Mouse (Mus musculus): ENCODE results near the gene Crebl2. TPM values are rescaled to one million over a fixed set of nuclear protein-coding genes. Genes with fewer than 3 reads are reported as not detected.
A peak's percentile ranks its signal among the peaks of the same experiment; 100 is the strongest.

Gene Crebl2
- 2.2 and 2.5 TPM in 2 replicates for polyA plus RNA-seq (2015; fragmentation: Nextera tagmentation; extraction: Ambion mirVana)

- ATAC-seq (replicated peaks; ENCODE audit: insufficient number of reproducible peaks, insufficient read depth, low FRiP score, low read depth): peak; percentile 97
- Histone ChIP-seq H3K27ac (peak within 1 kb of the TSS; percentile 97), H3K4me1 (replicated peaks) (peaks cover 10% of the 10 kb centered on the region), H3K27me3 (no peaks in the 10 kb centered on the region), H3K4me2 (peak within 1 kb of the TSS; percentile 76), H3K4me3 (peak within 1 kb of the TSS; percentile 79), H3K9me3 (replicated peaks) (no peaks in the 10 kb centered on the region), H3K36me3 (no peaks in the 10 kb centered on the region), H3K9ac (peak within 1 kb of the TSS; percentile 70)
- under 1% methylated on average over 58 of the region's 58 CpGs for WGBS
These were observed at the start of gene Crebl2 for GRCm38 (mm10) chr6:134829786-134830700. Gene Crebl2 (plus strand): TSS chr6:134830154.

GRCm38 (mm10) chr6:134781494-134781913 is 48.5 kb upstream of the Crebl2 start:
- ATAC-seq (replicated peaks; ENCODE audit: insufficient number of reproducible peaks, insufficient read depth, low FRiP score, low read depth): peak; percentile 31; the same call in 1 of the 2 replicates
- Histone ChIP-seq H3K27me3 (no peaks in the 10 kb centered on the region), H3K9ac (no peak overlapping the region), H3K4me1 (replicated peaks) (peaks cover 23% of the 10 kb centered on the region), H3K36me3 (no peaks in the 10 kb centered on the region), H3K4me2 (peak overlapping the region; percentile 46), H3K27ac (peak overlapping the region; percentile 78), H3K9me3 (replicated peaks) (no peaks in the 10 kb centered on the region), H3K4me3 (no peak overlapping the region)
- WGBS: 43% methylated on average over 7 of the region's 7 CpGs

- H3K27ac ChIP-seq: no peak overlapping the region
- peaks cover 23% of the 10 kb centered on the region for H3K4me1 ChIP-seq (replicated peaks)
- ATAC-seq (replicated peaks; ENCODE audit: insufficient number of reproducible peaks, insufficient read depth, low FRiP score, low read depth): no peak
- no peak overlapping the region for H3K9ac ChIP-seq
- WGBS: 87% methylated on average over 7 of the region's 7 CpGs
- H3K4me2 ChIP-seq: no peak overlapping the region
- no peak overlapping the region for H3K4me3 ChIP-seq
- H3K9me3 ChIP-seq (replicated peaks): no peaks in the 10 kb centered on the region
- no peaks in the 10 kb centered on the region for H3K27me3 ChIP-seq
- H3K36me3 ChIP-seq: no peaks in the 10 kb centered on the region
These were observed 47.1 kb upstream of the Crebl2 start for GRCm38 (mm10) chr6:134782900-134783299.

GRCm38 (mm10) chr6:134786426-134786825 is 43.5 kb upstream of the Crebl2 start:
- no peak overlapping the region for H3K4me2 ChIP-seq
- H3K9ac ChIP-seq: no peak overlapping the region
- H3K4me1 ChIP-seq (replicated peaks): peaks cover 22% of the 10 kb centered on the region
- H3K27ac ChIP-seq: no peak overlapping the region
- no peaks in the 10 kb centered on the region for H3K36me3 ChIP-seq
- H3K9me3 ChIP-seq (replicated peaks): no peaks in the 10 kb centered on the region
- 67% methylated on average over 3 of the region's 3 CpGs for WGBS
- no peaks in the 10 kb centered on the region for H3K27me3 ChIP-seq
- no peak for ATAC-seq (replicated peaks; ENCODE audit: insufficient number of reproducible peaks, insufficient read depth, low FRiP score, low read depth)
- no peak overlapping the region for H3K4me3 ChIP-seq

- 58% methylated on average over 6 of the region's 6 CpGs for WGBS
- Histone ChIP-seq H3K27me3 (no peaks in the 10 kb centered on the region), H3K4me3 (no peak overlapping the region), H3K9me3 (replicated peaks) (no peaks in the 10 kb centered on the region), H3K4me1 (replicated peaks) (peaks cover 22% of the 10 kb centered on the region), H3K9ac (no peak overlapping the region), H3K36me3 (no peaks in the 10 kb centered on the region), H3K4me2 (0 out of 2 replicates have a peak overlapping the region, but pooled peaks have one; percentile 10), H3K27ac (no peak overlapping the region)
- no peak for ATAC-seq (replicated peaks; ENCODE audit: insufficient number of reproducible peaks, insufficient read depth, low FRiP score, low read depth)
These were observed 40.9 kb upstream of the Crebl2 start for GRCm38 (mm10) chr6:134789100-134789499.

- H3K9ac ChIP-seq: peak overlapping the region; percentile 89
- H3K36me3 ChIP-seq: no peaks in the 10 kb centered on the region
- no peak for ATAC-seq (replicated peaks; ENCODE audit: insufficient number of reproducible peaks, insufficient read depth, low FRiP score, low read depth)
- under 1% methylated on average over 46 of the region's 46 CpGs for WGBS
- H3K27ac ChIP-seq: peak overlapping the region; percentile 97
- H3K4me3 ChIP-seq: peak overlapping the region; percentile 59
- no peaks in the 10 kb centered on the region for H3K9me3 ChIP-seq (replicated peaks)
- H3K4me2 ChIP-seq: peak overlapping the region; percentile 69
- H3K4me1 ChIP-seq (replicated peaks): peaks cover 20% of the 10 kb centered on the region
- H3K27me3 ChIP-seq: no peaks in the 10 kb centered on the region
These were observed 38.5 kb upstream of the Crebl2 start for GRCm38 (mm10) chr6:134791251-134792118.

GRCm38 (mm10) chr6:134792141-134793045 is 37.6 kb upstream of the Crebl2 start, which contains the start of gene Dusp16:
Gene Dusp16 (minus strand): TSS chr6:134792625.
- H3K9ac ChIP-seq: peak within 1 kb of the TSS; percentile 89
- no peaks in the 10 kb centered on the region for H3K9me3 ChIP-seq (replicated peaks)
- peaks cover 20% of the 10 kb centered on the region for H3K4me1 ChIP-seq (replicated peaks)
- H3K4me2 ChIP-seq: peak within 1 kb of the TSS; percentile 69
- peak within 1 kb of the TSS; percentile 97 for H3K27ac ChIP-seq
- under 1% methylated on average over 65 of the region's 108 CpGs for WGBS
- H3K36me3 ChIP-seq: no peaks in the 10 kb centered on the region
- H3K27me3 ChIP-seq: no peaks in the 10 kb centered on the region
- H3K4me3 ChIP-seq: peak within 1 kb of the TSS; percentile 59
- peak; percentile 94 for ATAC-seq (replicated peaks; ENCODE audit: insufficient number of reproducible peaks, insufficient read depth, low FRiP score, low read depth)

- Histone ChIP-seq H3K9ac (peak overlapping the region; percentile 77), H3K27ac (peak overlapping the region; percentile 66; the same call in 1 of the 2 replicates), H3K4me2 (peak overlapping the region; percentile 69), H3K27me3 (no peaks in the 10 kb centered on the region), H3K36me3 (no peaks in the 10 kb centered on the region), H3K4me3 (peak overlapping the region; percentile 59), H3K4me1 (replicated peaks) (peaks cover 20% of the 10 kb centered on the region), H3K9me3 (replicated peaks) (no peaks in the 10 kb centered on the region)
- WGBS: 47% methylated on average over 21 of the region's 21 CpGs
- no peak for ATAC-seq (replicated peaks; ENCODE audit: insufficient number of reproducible peaks, insufficient read depth, low FRiP score, low read depth)
These were observed 36.7 kb upstream of the Crebl2 start for GRCm38 (mm10) chr6:134793046-134793806.

GRCm38 (mm10) chr6:134793911-134794520 is 35.9 kb upstream of the Crebl2 start:
- peak overlapping the region; percentile 20; the same call in 1 of the 2 replicates for H3K4me3 ChIP-seq
- H3K27ac ChIP-seq: peak overlapping the region; percentile 52
- no peak for ATAC-seq (replicated peaks; ENCODE audit: insufficient number of reproducible peaks, insufficient read depth, low FRiP score, low read depth)
- no peaks in the 10 kb centered on the region for H3K36me3 ChIP-seq
- peak overlapping the region; percentile 52 for H3K4me2 ChIP-seq
- WGBS: 19% methylated on average over 21 of the region's 21 CpGs
- peaks cover 19% of the 10 kb centered on the region for H3K4me1 ChIP-seq (replicated peaks)
- 0 out of 2 replicates have a peak overlapping the region, but pooled peaks have one; percentile 26 for H3K9ac ChIP-seq
- H3K27me3 ChIP-seq: no peaks in the 10 kb centered on the region
- no peaks in the 10 kb centered on the region for H3K9me3 ChIP-seq (replicated peaks)

Measured in heart, embryonic 15.5 days (tissue).